Mouse (Mus musculus): ENCODE results near the gene Col6a6. TPM values are rescaled to one million over a fixed set of nuclear protein-coding genes. Genes with fewer than 3 reads are reported as not detected.
"Not testable (repeated sequence)": the region's sequence is repeated elsewhere in the genome, so short reads cannot be mapped to it uniquely, and the experiment has no call there.

The Col6a6 gene
- polyA plus RNA-seq, 1 experiment from 2014 or later, result 0.13 TPM

DNA sequence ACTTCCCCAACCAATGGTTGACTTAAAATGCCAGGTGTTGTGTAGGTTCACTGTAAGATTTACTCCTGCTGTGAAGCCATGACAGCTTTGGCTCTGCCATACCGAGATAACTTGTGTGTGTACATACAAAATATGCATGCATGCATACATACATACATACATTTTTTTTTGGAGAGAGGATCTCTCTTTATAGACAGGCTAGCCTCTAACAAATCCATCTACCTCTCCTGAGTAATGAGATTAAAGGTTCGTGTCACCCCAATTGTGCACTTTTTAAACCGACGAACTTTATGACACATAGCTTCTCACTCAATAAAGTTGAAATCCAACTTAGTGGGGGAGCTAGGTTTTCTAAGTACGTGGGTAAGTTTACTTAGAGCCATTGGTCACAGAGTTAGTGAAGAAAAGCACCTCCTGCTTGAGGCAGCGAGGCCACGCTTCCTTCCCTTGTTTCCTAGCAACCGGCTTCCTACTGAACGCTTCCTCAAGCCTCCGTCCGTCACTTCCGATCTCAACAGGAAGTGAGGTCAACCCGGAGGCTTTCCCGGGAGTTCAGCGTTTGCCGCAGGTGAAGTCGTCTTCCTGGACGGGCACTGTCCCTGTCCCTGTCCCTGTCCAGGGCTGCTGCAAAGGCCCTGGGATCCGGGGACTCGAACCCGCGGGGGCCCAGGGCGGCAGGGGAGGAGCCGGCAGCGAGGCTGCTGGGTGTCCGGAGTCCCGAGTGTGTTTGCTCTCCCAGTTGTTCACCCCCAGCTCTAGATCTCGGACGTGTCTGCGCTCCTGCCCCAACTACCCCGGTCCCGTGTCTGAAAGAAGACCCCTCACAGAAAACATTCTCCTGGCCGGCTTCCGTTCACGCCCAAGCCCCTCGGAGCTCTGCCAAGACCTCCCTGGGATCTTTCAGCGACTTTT is 185.2 kb downstream of the Col6a6 start, which contains the start of gene Pik3r4:
Pik3r4 (plus strand) TSS at position 519 of the 912 bp plus-strand sequence.
- Histone ChIP-seq H3K4me3 (peak within 1 kb of the TSS; percentile 80), H3K9me3 (replicated peaks) (no peaks in the 10 kb centered on the region), H3K9ac (peak within 1 kb of the TSS; percentile 81), H3K27ac (peak within 1 kb of the TSS; percentile 31; the same call in 1 of the 2 replicates), H3K4me1 (peaks cover 8% of the 10 kb centered on the region), H3K4me2 (peak within 1 kb of the TSS; percentile 79), H3K27me3 (replicated peaks) (no peaks in the 10 kb centered on the region), H3K36me3 (peaks cover 24% of the 10 kb centered on the region)
- WGBS (ENCODE audit: insufficient replicate concordance), result 7% methylated on average over 37 of the region's 37 CpGs
- ATAC-seq, result peak; percentile 89

DNA sequence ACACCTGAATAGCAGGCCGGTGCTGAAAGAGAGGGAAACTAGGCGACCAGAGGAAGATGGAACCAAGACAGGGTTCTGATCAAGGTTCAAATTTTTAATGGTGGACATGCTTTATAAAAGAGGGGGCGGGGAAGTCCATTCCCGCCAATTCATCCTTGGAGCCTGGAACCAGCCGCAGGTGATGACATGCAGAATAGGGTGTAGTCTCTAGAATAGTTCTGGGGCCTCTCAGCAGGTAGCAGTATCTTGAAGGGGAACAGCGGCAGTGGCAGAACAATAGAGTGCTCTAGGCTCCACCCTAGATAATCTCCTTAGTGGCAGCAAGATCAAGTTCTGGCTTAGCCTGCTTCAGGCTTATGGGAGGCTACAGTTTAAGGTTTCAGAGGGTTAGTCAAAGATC is 186.6 kb downstream of the Col6a6 start:
- H3K9me3 ChIP-seq (replicated peaks); H3K27me3 ChIP-seq (replicated peaks); H3K4me3 ChIP-seq; ATAC-seq; H3K27ac ChIP-seq; H3K4me2 ChIP-seq; H3K4me1 ChIP-seq; H3K9ac ChIP-seq: not testable (repeated sequence)
- WGBS (ENCODE audit: insufficient replicate concordance), result 72% methylated on average over 6 of the region's 6 CpGs
- H3K36me3 ChIP-seq, result peaks cover 20% of the 10 kb centered on the region

Other genes with a start within 250 kb of the Col6a6 start
- 11.9 and 12.1 TPM in 2 replicates for gene Pik3r4, start 185.2 kb downstream of the Col6a6 start, polyA plus RNA-seq (2016; fragmentation: Nextera tagmentation; extraction: Ambion mirVana)
- not detected in 2 replicates for gene Col6a5, start 132.5 kb upstream of the Col6a6 start, polyA plus RNA-seq (2016; fragmentation: Nextera tagmentation; extraction: Ambion mirVana)

Data from liver, embryonic 12.5 days (tissue).